Mouse (Mus musculus): ENCODE data around the gene Atp6v0a1. TPM values are rescaled to one million over a fixed set of nuclear protein-coding genes. Genes with fewer than 3 reads are reported as not detected.

Gene Atp6v0a1
- total RNA-seq, 2 experiments from 2014 or later: 457 to 476 TPM

GRCm38 (mm10) chr11:101060126-101060525, 50.9 kb downstream of the Atp6v0a1 start:
- H3K4me3 ChIP-seq: no peak overlapping the region
- H3K27ac ChIP-seq: peak overlapping the region; percentile 94
- no peak for TF ChIP-seq CTCF (conservative IDR thresholded peaks at IDR 0.05)
- peak; percentile 65 to 71 for DNase-seq (ENCODE audit: low spot score in 2 of 2)

GRCm38 (mm10) chr11:101061049-101061448, 51.8 kb downstream of the Atp6v0a1 start:
- H3K27ac ChIP-seq: peak overlapping the region; percentile 94
- no peak overlapping the region for H3K4me3 ChIP-seq

GRCm38 (mm10) chr11:101062165-101062884, 53.1 kb downstream of the Atp6v0a1 start:
- Histone ChIP-seq H3K27ac (peak overlapping the region; percentile 94), H3K4me3 (no peak overlapping the region)
- peak; percentile 51 to 75 for DNase-seq (ENCODE audit: low spot score in 2 of 2)
- TF ChIP-seq CTCF (conservative IDR thresholded peaks at IDR 0.05): peak; percentile 26

More at GRCm38 (mm10) chr11:101061049-101061448, 51.8 kb downstream of the Atp6v0a1 start:
- TF ChIP-seq CTCF (conservative IDR thresholded peaks at IDR 0.05): no peak; the same call in 1 of the 2 replicates
- no peak for DNase-seq (ENCODE audit: low spot score in 2 of 2)

DNA sequence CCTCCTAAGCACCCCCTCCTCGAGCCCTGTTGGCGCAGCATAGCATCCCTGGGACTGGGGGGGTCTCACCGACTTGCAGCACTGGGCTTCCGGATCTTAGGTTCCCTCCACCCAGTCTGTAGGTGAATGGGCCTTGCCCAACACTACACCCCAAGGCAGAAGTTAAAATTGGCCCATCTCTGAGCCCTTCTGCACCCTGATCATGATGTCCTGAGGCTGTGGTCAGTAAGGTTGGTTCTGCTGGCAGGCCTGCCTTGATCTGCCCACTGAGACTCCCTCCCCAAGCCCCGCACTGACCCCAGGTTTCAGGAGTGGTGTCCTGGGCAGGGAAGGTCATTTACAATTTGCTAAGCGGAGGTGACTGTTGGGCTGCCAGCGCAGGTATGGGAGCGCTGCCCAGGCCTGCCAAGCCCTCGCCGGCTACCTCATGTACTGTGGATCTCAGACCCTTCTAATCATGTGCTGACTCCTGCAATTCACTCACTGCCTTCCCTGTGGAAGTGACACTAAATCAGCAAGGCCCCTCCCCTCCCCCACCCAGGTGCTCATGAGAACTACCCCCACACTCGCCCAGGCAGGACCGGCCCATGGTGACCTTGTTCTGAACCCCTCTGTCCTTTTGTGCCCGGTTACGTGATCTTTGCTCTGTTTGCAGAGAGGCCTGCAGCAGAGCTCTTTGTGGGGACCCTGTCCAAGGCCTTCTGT, 53.9 kb downstream of the Atp6v0a1 start:
- Histone ChIP-seq H3K4me3 (no peak overlapping the region), H3K27ac (peak overlapping the region; percentile 94)
- TF ChIP-seq CTCF (conservative IDR thresholded peaks at IDR 0.05): no peak
- DNase-seq (ENCODE audit: low spot score in 2 of 2): no peak

DNA sequence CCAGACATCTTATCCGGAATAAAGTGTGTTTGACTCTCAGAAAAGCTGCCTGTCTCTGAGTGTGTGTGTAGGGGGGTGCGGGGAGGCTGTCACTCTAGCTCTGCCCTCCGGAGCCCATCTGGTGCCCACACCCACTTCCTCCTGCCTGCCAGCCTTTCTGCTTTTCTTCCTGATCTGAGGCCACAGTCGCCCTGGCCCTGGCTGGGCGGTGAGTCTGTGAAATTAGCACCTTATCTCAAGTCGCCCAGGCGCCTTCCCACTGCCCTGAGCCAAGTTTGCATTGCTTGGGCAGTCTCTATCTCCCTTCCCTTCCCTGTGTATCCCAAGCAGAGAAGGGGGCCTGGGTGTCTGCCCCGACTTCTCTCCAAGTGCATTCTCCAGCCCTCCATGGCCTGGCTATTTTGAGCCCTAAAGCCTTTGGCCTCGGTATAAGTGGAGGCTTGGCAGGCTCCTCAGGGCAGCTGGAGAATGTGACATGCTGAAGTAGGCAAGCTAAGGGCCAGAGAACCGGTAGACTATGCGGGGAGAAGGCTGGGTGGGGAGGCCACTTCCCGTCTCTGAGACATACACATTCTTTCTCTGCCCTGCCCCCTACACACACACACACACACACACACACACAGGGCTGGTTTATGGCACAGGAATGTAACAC, 54.5 kb downstream of the Atp6v0a1 start:
- no peak overlapping the region for H3K4me3 ChIP-seq
- DNase-seq (ENCODE audit: low spot score in 2 of 2): peak; percentile 61 to 67
- TF ChIP-seq CTCF (conservative IDR thresholded peaks at IDR 0.05): no peak
- peak overlapping the region; percentile 94 for H3K27ac ChIP-seq

GRCm38 (mm10) chr11:101064462-101064861, 55.2 kb downstream of the Atp6v0a1 start:
- Histone ChIP-seq H3K4me3 (no peak overlapping the region), H3K27ac (peak overlapping the region; percentile 94)
- DNase-seq (ENCODE audit: low spot score in 2 of 2): no peak
- TF ChIP-seq CTCF (conservative IDR thresholded peaks at IDR 0.05): no peak

DNA sequence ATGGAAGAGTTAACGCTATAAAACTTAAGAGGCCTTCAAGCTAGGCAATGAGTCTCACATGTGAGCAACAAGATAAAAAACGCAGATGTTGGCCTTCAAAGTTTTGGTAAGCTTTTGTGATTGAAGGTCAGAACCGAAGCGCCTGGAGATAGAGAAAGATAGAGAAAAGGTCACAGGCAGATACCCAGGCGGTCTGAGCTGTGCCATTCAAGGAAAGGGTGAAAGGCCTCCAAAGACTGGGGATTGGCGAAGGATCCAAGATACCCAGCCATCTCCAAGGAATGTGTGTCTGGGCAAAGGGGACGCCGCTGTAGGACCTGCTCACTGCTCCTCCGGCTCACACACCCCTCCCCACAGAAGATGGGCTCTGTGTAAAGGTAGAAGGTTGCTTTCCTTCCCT, 55.8 kb downstream of the Atp6v0a1 start:
- no peak for DNase-seq (ENCODE audit: low spot score in 2 of 2)
- Histone ChIP-seq H3K27ac (peak overlapping the region; percentile 94; the same call in 1 of the 2 replicates), H3K4me3 (no peak overlapping the region)
- no peak for TF ChIP-seq CTCF (conservative IDR thresholded peaks at IDR 0.05)

DNA sequence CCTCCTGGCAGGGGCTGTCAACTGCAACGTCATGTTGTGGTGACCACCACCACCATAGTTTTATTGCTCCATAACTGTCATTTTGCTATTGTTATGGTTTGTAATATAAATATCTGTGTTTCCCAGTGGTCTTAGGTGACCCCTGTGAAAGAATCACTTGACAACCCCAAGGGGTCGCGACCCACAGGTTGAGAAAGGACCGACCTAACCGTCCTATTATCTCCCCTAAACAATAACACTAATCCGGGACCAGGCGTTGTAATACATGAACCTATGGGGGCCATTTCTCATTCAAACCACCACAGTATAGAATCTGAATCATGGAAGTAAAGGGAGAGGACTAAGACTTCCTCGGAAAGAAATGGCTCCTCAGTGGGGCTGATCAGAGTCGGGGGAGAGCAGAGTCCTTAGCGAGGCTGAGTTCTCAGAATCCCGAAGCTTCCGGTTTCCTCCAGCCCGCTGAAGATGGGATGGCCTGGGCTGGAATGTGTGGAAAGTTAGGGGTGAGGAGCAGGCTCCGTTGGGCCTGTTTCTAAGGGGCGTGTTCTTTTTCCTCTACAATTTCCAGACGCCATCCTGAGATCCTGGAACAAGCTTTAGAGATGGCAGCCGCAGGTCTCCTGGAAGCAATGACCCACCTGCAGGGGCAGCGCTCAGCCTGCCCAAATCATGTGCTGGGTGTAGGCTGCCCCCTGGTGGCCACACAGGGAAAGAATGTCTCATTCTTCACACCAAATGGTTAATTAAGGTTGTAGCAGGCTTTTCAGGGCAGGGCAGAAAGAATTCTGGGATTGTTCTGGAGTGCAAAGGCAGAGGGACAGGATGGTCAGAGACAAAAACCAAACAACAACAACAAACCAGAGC, 57.5 kb downstream of the Atp6v0a1 start:
- DNase-seq (ENCODE audit: low spot score in 2 of 2): peak; percentile 58 to 80
- Histone ChIP-seq H3K27ac (peak overlapping the region; percentile 5; the same call in 1 of the 2 replicates), H3K4me3 (peak overlapping the region; percentile 28; the same call in 1 of the 2 replicates)
- peak; percentile 94 for TF ChIP-seq CTCF (conservative IDR thresholded peaks at IDR 0.05)

DNA sequence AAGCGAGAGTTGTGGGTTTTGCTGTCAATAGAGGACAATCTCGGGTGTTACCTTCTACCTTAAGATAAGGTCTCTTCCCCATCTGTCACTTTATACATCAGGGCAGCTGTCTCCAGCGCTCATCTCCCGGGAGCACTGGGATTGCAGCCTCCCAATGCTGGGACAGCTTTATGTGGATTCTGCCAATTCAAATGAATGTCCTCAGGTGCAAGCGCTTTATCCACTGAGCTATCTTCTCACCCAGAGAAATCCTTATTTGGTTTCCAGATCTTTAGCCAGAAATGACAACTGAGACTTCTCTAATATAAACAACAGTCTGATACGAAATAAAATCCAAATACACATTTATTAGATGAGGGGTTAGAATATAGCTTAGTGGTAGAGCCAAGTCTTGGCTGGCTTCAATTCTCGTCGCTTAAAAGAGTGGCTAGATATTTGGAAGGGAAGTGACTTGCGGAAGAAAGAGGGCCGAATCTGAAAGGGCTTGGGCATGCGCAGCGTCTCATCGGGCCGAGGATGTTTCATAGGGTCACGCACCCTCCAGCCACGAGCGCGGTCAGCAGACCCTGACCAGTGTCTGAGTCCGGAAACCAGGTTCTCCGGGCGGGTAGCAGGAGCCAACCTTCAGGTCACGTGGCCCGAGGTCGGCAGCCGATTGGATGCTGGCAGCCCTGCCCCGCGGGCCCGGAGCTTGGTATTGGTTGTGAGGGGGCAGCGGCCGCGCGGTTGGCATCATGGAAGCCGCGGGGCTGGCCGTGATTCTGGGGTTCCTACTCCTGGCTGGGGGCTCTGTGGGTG, 60.3 kb downstream of the Atp6v0a1 start, which contains the start of gene Naglu:
Naglu (plus strand) TSS at position 622 of the 798 bp plus-strand sequence.
- DNase-seq (ENCODE audit: low spot score in 2 of 2): peak; percentile 92 to 95
- peak within 1 kb of the TSS; percentile 93 for H3K4me3 ChIP-seq
- peak within 1 kb of the TSS; percentile 95 for H3K27ac ChIP-seq
- no peak for TF ChIP-seq CTCF (conservative IDR thresholded peaks at IDR 0.05)

GRCm38 (mm10) chr11:101070189-101070527, 60.9 kb downstream of the Atp6v0a1 start:
- H3K27ac ChIP-seq: peak overlapping the region; percentile 95
- no peak for DNase-seq (ENCODE audit: low spot score in 2 of 2)
- H3K4me3 ChIP-seq: peak overlapping the region; percentile 93
- TF ChIP-seq CTCF (conservative IDR thresholded peaks at IDR 0.05): no peak

DNA sequence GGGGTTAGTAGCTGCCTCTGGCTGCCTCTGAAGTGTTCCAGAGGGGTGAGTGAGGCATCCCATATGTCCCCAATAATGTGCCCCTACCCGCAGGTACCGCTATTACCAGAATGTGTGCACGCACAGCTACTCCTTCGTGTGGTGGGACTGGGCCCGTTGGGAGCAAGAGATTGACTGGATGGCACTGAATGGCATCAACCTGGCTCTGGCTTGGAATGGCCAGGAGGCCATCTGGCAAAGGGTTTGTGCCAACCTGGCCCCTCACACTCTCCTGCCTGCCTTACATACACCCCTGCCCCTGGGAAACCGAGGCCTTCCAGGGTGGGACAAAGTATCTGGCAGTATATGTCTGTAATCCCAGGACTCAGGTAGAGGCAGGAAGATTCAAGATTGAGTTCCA, 61.7 kb downstream of the Atp6v0a1 start:
- H3K4me3 ChIP-seq: peak overlapping the region; percentile 93; the same call in 1 of the 2 replicates
- DNase-seq (ENCODE audit: low spot score in 2 of 2): no peak
- no peak for TF ChIP-seq CTCF (conservative IDR thresholded peaks at IDR 0.05)
- H3K27ac ChIP-seq: no peak overlapping the region

All from layer of hippocampus, adult 2 months (tissue).